Mouse (Mus musculus): ENCODE data around the gene Celf5.

The Celf5 gene

DNA sequence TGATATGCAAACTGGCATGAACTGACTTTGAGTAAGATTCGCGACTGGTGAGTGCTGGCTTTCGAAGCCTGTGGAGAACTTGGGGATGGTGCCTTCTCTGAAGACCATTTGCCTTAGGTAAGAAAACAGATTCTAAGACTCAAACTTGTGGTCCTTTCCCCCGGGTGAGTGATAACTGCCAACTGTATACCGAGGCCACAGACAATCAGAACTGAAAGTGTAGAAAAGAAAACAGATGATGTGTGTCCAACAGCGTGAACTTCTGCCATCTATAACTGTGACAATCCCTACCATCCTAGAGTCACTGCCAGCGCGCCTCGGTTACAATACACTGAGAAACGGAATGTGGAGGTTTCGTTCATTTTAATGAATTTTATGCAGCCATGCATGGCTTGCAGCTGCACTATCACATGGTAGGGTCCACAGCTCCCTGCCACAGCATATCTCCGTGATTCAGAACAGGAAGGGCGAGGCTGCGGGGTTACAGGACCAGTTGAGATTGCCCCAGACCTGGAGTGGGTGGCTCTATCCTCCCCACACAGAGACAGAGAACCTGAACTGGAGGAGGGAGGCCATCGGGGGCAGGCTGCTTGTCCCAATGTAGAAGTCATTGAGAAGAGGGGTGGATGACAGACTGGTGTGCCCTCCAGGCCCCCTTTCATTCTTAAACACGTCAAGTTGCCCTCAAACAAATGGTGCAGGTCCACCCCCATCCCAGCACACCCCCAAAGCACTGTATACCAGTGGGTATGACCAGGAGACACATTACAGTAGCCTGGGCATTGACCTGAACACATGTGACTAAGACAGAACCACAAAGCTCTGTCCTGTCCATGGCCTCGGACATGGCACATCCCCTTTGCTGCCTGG, 15.1 kb upstream of the Celf5 start:
- no peak for DNase-seq (ENCODE audit: low read depth, low spot score)

DNA sequence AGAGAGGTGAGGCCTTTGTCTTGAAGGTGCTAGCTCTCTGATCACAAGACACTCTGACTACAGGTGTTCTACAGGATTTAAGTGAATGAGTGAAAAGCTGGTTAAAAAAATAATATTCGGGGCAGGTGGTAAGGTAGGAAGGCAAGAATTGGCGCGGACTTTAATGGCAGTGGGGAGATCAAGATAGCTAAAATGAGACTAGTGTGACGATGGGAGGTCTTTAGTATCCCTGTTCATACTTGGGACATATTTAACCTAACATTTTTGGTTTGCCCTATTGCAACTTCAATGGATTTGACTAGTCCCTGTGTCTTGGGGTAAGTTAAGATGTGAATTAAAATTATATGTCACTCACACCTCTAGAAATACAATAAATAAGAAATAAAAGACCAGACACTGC, 14.5 kb upstream of the Celf5 start:
- no peak for DNase-seq (ENCODE audit: low read depth, low spot score)

DNA sequence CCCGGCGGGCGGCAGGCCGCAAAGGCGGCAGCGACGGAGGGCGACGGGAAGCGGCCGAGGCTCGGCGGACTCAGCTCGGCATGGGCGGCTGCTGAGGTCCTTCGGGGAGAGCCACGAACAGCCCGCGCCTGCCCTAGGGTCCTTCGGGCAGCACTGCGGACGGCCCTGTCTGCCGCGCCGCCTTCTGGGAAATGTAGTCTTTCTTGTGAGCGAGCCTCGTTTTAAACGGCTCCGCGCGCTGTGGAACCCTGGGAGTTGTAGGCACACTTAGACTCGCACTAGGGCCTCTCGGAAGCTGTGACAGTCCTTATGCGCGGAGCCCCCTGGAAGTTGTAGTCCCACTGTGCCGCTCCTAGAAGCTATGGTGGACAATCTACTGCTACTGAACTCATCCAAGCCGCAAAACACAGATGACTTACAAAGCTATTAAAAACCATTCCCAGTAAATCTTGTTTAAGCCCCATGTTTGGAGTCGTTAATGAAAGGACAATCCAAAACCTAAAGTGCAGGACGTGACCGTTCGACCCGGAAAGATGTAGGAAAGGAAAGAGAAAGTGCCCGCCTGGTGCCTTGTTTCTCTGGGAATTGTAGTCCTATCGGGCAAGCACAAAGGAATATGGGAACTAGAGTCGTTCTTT, 13.9 kb upstream of the Celf5 start, which contains the start of gene Ncln:
TSS of gene Ncln (minus strand) at position 129 of the 638 bp plus-strand sequence.
- peak; percentile 97 for DNase-seq (ENCODE audit: low read depth, low spot score)

DNA sequence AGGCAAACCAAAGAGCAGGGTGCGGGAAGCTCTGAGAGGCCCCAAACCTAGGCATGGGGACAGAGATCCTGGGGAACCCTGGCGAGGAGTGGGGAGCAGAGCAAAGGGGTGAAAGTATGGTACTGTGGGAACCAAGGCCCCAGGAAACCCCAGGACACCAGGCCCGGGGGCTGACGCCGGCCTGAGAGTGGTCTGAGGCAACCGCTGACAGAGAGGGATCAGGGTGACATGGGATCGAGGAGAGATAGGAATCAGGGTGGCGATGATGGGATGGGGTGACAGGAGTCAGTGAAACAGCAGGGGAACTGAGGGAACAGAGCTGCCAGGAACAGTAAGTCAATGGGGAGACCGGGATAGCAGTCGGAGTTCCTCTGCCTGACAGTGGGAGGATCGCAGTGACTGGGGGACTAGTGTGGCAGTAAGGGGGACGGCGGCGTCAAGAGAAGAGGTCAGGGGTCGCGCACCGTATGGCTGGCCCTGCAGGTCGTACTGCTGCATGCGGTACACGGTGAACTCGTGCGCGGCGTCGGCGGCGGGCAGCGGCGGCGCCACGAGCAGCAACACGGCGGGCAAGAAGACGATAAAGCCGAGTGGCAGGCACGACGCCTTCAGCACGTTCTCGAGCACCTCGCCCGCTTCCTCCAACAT, 13.2 kb upstream of the Celf5 start:
- no peak for DNase-seq (ENCODE audit: low read depth, low spot score)

DNA sequence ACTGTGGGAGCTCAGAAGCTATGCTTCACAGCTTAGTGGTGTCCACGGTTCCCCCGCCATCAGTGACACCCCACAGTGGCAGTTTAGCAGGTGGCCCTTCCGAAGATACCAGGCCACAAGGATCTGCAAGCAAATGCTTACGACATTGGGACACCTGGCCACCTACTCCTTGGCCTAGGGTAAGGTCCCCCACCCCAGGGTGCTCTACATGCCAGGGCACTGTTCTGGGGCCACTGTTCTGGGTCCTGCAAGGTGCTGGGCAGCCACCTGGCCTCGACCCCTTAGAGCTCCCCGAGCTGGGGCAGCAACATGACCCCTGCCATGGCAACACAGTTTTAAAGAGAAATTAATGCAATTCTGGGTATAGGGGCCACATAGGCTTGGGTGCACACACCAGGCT, 12.6 kb upstream of the Celf5 start:
- no peak for DNase-seq (ENCODE audit: low read depth, low spot score)

DNA sequence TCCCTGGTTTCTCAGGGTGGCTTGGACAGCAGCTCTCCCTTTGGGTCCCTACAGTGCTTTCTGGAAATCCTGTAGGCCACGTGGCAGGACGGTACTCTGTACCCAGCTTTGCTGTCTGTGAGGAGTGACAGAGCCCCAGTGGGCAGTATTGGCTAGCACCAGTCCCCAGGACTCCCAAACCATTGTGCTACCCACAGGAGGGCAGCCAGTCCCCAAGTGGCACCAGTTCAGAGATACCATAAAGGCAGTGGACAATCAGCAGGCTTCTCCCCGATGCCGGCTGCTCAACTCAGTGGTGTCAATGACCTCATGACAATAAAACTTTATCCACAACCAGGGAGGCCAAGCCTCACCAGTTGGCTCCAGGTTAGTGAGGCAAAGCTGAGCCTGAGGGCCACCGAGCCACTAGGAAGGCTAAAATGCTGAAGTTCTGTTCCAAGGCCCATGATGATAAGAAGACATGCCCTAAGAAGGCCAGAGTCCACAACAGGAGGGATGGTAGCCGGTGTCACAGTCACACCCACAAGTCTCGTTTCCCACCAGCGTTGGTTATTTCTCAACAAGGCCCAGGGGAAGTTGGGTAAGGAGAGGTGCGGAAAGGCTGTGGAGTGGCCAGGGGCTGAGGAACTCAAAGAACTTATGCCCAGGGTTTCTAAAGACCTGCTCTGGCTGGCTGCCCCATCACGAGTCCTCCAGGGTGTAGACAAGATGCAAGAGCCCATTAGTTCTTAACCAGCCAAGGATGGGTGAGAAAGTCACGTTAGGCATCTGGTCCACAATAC, 11.9 kb upstream of the Celf5 start:
- DNase-seq (ENCODE audit: low read depth, low spot score) = no peak

DNA sequence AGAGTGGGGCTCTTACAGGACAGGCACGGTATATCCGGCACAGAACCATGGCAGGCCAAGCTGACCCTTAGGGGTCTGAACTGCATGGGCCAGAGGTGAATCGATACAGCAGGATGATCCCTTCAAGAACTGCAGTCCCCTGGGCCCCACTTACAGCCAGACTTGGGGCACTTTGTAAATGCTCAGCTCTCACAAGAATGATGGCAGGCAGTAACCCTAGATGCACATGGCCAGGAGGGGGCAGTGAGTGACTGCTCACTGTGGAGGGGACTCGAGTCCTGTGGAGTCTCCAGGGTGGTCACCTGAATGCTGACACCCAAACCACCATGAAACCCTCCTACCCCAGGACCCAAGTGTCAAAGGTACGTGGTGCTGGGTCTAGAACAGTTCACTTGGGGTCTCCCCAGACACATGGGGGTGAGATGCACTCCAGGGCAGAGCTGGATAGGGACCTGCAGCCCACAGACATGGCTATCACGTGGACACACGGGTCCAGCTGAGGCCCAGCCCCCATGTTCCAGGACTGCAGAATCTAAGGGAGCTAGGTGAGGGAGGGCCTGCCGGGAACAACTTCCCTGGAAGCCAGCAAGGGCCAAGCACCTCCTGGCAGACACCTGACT, 11.2 kb upstream of the Celf5 start:
- no peak for DNase-seq (ENCODE audit: low read depth, low spot score)

DNA sequence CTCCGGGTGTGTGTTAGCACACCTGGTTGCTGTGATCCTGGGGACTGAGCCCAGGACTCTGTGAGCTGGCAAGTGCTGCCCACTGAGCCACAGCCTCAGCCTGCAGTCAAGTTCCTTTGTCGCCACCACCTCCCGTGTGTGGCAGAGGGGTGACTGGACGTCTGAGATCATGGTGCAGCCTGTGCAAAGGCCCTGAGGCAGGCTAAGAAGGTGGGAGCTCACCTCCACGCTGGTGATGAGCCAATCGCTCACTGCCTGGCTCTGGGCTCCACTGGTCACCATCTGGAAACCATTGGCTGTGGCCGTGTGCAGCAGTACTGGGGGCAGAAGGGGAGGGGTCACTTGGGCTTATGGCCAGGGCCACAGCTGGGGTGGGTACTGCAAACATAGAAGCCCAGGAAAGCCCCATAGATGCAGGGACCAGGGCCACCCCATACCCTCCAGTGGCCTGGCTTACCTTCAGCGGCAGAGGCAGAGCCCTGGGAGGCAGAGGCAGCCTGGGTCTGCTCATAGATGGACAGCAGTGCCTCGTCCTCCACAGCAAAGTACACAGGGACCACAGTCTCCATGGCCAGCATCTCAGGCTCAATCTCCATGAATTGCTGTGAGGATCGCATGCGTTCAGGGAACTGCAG, 10.2 kb upstream of the Celf5 start:
- no peak for DNase-seq (ENCODE audit: low read depth, low spot score)

DNA sequence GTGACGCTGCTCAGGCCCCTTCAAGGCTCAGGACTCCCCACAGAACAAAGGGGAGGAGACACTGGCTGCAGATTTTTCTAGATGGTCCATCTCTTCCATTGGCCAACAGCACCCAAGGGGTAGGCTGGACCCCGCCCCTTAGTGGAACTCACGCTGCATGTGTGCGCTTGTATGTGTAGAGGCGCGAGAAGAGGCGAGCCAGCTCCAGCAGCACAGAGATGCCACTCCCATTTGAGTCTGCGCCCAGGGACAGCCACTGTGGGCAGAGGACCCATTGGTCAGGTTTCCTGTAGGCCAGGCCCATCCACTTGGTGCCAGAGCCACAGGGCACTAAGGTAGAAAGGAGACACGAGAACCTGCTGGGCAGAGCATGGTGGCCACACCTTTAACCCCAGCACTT, 8.5 kb upstream of the Celf5 start:
- no peak for DNase-seq (ENCODE audit: low read depth, low spot score)

DNA sequence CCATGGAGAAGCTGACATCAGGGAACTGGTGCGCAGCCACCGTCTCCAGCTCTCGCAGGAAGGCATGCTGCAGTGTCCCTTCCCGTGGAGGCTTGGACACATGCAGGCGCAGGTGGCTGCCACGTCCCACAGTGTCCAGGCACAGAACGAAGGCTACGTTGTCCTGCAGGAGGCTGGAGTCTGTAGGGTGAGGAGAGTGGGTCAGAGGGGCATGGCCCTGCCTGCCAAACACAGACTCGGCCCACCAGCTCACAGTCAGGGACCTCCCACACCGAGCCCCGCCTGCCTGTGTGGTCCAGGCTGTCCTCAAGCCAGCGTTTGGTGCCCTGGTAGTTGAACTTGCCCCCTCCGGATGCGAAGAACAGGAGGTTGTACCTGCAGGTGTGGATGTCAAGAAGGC, 7.4 kb upstream of the Celf5 start:
- DNase-seq (ENCODE audit: low read depth, low spot score) = no peak

DNA sequence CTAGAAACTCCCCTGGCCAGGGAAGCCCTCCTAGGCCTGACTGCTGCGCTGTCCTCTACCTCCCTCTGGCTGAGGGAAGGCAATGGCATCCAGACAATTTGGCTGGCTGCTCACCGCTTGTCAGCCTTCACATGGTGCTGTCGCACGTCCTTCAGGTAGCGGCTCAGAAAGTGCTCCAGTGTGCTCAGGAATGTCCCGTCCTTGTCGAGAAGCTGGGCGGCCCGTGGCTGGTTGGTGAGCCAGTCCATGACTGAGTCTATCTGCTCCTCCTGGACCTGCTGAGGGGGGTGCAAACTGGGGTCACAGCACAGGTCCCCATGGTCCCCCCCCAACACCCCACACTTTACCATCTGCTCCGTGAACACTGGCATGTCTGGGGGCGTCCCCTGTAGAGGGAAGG, 5.6 kb upstream of the Celf5 start:
- no peak for DNase-seq (ENCODE audit: low read depth, low spot score)

DNA sequence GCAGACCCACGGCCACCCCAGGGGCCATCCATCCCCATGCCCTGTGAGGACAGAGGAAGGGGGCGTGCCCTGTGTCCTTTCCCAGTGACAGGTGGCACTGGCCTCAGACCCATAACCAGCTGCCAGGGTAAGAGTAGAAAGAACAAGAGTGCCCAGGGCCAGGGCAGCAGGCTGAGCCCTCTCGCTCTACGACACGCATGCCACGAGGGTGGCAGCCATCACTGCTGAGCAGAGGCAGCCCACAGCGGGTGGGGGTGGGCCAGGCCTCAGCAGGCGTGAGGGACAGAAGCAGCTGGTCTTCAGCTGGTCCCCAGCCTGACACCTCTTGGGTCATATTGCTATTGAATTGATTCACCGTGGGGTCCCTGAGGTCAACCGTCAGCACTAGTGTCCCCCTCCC, 4.0 kb upstream of the Celf5 start:
- DNase-seq (ENCODE audit: low read depth, low spot score) = no peak

DNA sequence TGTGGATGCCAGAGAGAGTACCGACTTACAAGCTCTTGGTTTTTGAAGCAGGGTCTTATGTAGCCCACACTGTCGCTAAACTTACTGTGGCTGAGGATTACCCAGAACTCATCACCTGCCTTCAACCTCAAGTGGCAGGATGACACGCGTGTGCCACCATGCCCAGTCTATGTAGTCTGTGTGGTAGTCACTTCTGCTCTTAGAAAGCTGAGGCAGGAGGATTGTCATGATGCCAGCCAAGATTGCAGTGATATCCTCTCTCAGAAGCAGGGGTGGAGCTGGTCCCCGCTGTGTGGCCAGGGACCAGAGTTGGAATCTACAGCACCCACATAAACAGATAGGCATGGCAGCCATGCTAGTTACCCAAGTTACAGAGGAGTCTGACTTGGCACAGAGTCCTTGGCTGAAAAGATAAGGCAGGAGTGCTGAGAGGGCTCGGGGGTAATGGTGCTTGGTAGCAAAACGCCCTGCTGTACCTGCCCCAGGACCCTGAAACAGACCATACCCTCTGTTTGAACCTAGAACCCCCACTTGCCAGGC, 3.0 kb upstream of the Celf5 start:
- DNase-seq (ENCODE audit: low read depth, low spot score) = no peak

DNA sequence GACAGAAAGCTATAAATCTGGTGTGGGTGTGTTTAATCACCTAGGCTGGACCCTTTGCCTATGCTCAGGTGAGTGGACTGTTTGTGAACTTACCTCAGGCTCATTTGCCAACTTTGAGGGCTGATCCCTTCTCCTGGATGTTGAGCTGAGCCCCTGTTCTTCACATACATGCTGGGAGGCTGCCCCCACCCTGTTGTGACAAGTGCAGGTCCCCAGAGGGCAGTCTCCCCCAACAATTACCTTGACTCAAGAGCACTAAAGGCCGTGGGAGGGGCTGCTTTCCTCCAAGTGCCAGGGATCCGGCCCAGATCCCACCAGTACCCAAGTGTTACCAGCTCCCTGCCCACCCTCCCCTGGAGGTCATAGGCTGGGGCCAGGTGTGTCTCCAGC, 2.5 kb upstream of the Celf5 start:
- DNase-seq (ENCODE audit: low read depth, low spot score) = no peak

DNA sequence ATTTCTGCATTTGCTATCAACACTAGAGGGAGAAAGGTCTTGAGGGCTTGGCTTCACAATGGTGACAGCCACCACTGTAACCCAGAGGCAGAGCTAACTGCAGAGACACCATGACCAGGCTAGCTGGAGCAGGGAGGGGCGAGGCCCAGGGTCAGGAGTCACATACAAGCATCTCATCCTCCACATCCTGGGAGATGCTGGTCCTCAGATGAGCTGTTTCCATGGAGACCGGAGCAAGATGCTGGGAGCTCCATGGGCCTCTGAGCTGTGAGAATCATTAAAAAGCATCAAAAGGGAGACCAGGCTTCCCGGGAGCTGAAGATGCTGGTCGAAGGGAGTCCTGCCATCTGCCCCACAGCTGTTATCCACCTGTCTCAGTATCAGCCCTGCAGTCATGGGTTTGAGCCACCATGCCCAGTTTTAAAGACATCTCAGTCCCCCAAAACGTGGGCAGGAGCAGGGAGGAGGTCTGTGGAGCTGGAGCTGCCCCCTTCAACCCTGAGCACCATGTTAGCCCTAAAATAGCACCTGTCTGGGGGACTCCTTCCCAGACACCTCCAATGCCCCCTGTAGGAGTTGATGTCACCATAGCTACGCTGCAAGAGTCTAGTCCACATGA, 2.0 kb upstream of the Celf5 start:
- DNase-seq (ENCODE audit: low read depth, low spot score) = no peak

DNA sequence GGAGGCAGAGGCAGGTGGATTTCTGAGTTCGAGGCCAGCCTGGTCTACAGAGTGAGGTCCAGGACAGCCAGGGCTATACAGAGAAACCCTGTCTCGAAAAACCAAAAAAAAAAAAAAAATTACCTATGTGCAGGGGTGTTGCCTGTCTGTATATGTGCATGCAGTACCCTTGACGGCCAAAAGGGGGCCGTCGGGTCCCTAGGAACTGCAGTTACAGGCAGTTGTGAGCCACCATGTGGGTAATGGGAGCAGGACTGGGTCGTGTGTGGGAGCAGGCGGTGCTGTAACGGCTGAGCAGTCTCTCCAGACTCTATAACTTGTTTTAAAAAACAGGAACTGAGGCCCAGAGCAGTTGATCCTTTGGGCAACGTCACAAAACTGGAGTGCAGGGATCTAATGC, 1.5 kb upstream of the Celf5 start:
- DNase-seq (ENCODE audit: low read depth, low spot score) = no peak

DNA sequence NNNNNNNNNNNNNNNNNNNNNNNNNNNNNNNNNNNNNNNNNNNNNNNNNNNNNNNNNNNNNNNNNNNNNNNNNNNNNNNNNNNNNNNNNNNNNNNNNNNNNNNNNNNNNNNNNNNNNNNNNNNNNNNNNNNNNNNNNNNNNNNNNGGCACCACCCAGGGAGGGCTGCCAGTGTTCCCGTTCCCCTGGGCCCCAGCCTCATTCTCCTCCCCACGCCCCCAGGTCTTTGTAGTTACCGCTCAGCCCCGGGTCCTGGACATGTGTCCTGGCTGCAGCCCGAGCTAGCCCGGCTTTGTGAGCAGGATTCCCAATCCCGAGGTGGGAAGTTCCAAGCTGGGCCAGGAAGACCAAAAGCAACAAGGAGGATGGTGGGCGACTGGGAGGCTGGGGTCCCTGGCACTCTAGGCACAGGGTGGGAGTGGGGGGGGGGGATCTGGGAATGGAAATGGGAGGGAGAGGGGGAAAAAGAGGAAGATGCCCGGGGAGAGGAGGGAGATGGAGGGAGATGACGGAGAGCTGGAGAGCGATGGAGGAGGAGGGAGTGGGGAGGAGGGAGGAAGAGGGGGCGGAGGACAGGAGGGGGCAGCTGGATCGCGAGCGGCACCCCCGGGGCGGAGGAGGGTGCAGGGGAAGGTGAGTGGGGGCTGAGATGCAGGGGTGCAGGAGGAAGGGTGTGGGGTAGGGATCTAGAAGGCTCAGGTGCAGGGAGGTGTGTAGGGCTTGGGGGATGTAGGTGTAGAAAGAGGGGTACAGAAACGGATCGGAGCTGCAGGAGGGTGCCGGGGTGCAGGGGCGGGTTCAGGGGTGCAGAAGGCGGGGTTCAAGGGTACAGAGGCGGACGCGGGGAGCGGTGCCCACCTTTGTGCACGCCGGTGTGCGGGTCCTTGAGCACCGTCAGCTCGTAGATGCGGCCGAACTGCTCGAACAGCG, 640 bp downstream of the Celf5 start:
- DNase-seq (ENCODE audit: low read depth, low spot score) = no peak

DNA sequence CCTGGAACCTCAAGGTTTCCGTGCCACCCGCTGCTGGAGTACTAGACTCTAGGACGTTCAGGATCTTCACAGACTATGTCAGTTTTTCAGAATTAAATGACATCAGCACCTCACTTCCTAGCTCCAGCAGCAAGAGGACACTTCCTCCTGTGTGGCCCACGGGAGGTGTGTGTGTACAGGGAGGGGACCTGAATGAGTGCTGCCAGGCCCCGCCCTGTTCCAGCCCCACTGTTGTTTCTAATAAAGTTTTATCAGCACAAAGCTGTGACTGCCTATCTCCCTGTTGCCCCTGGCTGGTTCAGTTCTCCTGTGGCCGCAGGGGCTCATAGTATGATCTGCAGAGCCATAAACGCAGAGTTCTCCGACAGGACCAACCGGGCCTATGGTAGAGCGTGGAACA, 8.0 kb downstream of the Celf5 start:
- no peak for DNase-seq (ENCODE audit: low read depth, low spot score)

DNA sequence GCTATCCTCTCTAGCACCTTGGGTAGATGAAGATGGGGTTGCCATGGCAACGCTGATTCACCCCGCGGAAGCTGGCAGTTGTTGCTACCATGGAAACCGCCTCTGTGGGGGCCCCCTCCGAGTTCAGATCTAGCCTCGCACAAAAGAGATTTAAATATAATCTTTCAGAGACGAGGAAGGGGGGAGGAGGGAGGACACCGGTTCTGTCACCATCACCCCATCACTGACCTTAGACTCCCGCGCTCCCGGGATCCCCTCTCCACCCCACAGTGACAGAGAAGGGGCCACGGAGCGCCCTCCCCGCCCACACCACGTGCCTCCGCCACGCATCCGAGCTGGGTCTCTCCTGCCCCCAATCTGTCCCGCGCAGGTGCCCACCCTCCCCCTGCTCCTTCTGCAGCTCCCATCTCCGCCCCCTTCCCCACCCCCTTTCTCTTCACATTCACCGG, 9.5 kb downstream of the Celf5 start:
- no peak for DNase-seq (ENCODE audit: low read depth, low spot score)

Measured in c-Kit-negative CD71-positive TER-119-positive erythroid progenitor cells, embryonic 14.5 days (primary cell).